Mouse (Mus musculus) kidney, adult 2 months (tissue): Measurements from ENCODE around the gene Ank.

Source experiments
- CTCF ChIP-seq: fragments of 200-500 bp; conservative IDR thresholded peaks from 2 replicates; pipeline ENCODE4 v1.5.1; 2011; ENCODE audit warnings: low read depth, mild to moderate bottlenecking, control low read depth, low read length, moderate library complexity, mixed read lengths; ENCODE audit not compliant: insufficient read depth, insufficient read length
- POLR2A ChIP-seq: fragments of 200-500 bp; IDR thresholded peaks from one replicate; pipeline ENCODE4 v1.6.1; 2011; ENCODE audit warnings: low read depth, low read length, control low read depth

DNA sequence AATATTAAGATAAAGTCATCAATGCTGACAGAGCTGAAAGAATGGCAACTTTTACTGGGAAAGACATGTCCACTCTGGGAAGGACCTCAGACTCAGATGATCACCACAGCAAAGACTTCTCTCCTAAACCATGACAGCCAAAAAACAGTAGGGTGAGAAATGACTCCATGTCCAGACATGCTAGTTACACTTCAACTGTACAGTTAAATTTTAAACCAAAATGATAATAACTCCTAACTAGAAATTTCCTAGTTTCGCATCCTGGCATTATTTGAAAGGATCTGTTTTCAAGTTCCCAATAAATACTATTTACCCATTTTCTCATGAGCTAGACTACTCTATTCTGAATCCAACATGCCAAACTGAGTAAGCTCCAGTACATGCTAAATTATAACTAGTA lies 159.8 kb downstream of the Ank start:
- TF ChIP-seq POLR2A (no peak), CTCF (no peak)
